Mouse (Mus musculus): ENCODE data around the gene Wdr13. TPM values are rescaled to one million over a fixed set of nuclear protein-coding genes. Genes with fewer than 3 reads are reported as not detected.
"Not testable (repeated sequence)": the region's sequence is repeated elsewhere in the genome, so short reads cannot be mapped to it uniquely, and the experiment has no call there.

Wdr13 gene
- total RNA-seq, 1 experiment, result 17.1 TPM

GRCm38 (mm10) chrX:8096787-8097242 lies 35.9 kb downstream of the Wdr13 start:
- Histone ChIP-seq H3K9me3 (ENCODE audit: control insufficient read depth, insufficient read depth, low read depth, low read length) (no peaks in the 10 kb centered on the region), H3K9ac (ENCODE audit: insufficient read depth, low read depth, low read length, poor library complexity, severe bottlenecking) (peak overlapping the region; percentile 80), H3K4me1 (ENCODE audit: control insufficient read depth in 2 of 2, insufficient read depth in 2 of 2, low read length in 2 of 2, poor library complexity in 1 of 2) (no peaks in the 10 kb centered on the region; a peak in 1 of 4 replicates), H3K4me3 (ENCODE audit: insufficient read depth in 1 of 2, low read depth in 1 of 2, low read length in 2 of 2, poor library complexity in 1 of 2, severe bottlenecking in 1 of 2) (peak overlapping the region; percentile 56 to 82), H3K36me3 (ENCODE audit: control insufficient read depth, insufficient read depth, low read length, poor library complexity, severe bottlenecking) (no peaks in the 10 kb centered on the region), H3K27ac (ENCODE audit: insufficient read depth, low read depth, low read length, poor library complexity, severe bottlenecking) (peak overlapping the region; percentile 84)
- TF ChIP-seq MAFK (IDR thresholded peaks at IDR 0.05; ENCODE audit: insufficient read depth, low read depth, low read length), result no peak
- no peak for TF ChIP-seq ZNF384 (IDR thresholded peaks at IDR 0.05; ENCODE audit: low read depth, low read length)
- TF ChIP-seq CHD2 (IDR thresholded peaks at IDR 0.05; ENCODE audit: low read depth, low read length), result no peak
- peak; percentile 80 for DNase-seq (ENCODE audit: low read depth, low spot score)
- in situ Hi-C loops (cut with MboI; ENCODE audit: low sequenced_read_pairs in 2 of 2, unreplicated experiment in 2 of 2), result no loop called here

GRCm38 (mm10) chrX:8096068-8096786 lies 36.5 kb downstream of the Wdr13 start:
- H3K9me3 ChIP-seq (ENCODE audit: control insufficient read depth, insufficient read depth, low read depth, low read length); H3K36me3 ChIP-seq (ENCODE audit: control insufficient read depth, insufficient read depth, low read length, poor library complexity, severe bottlenecking); H3K4me1 ChIP-seq (ENCODE audit: control insufficient read depth in 2 of 2, insufficient read depth in 2 of 2, low read length in 2 of 2, poor library complexity in 1 of 2); DNase-seq (ENCODE audit: low read depth, low spot score); in situ Hi-C loops (cut with MboI; ENCODE audit: low sequenced_read_pairs in 2 of 2, unreplicated experiment in 2 of 2): not testable (repeated sequence)
- peak overlapping the region; percentile 49 to 82 for H3K4me3 ChIP-seq (ENCODE audit: insufficient read depth in 1 of 2, low read depth in 1 of 2, low read length in 2 of 2, poor library complexity in 1 of 2, severe bottlenecking in 1 of 2)
- peak overlapping the region; percentile 80 for H3K9ac ChIP-seq (ENCODE audit: insufficient read depth, low read depth, low read length, poor library complexity, severe bottlenecking)
- H3K27ac ChIP-seq (ENCODE audit: insufficient read depth, low read depth, low read length, poor library complexity, severe bottlenecking), result peak overlapping the region; percentile 84; the same call in 1 of the 2 replicates

- peak overlapping the region in 1 of 2 experiments; percentile 79; a peak in 2 of 4 replicates for H3K4me3 ChIP-seq (ENCODE audit: insufficient read depth in 1 of 2, low read depth in 1 of 2, low read length in 2 of 2, poor library complexity in 1 of 2, severe bottlenecking in 1 of 2)
- no peak overlapping the region for H3K27ac ChIP-seq (ENCODE audit: insufficient read depth, low read depth, low read length, poor library complexity, severe bottlenecking)
- no peaks in the 10 kb centered on the region for H3K9me3 ChIP-seq (ENCODE audit: control insufficient read depth, insufficient read depth, low read depth, low read length)
- no peaks in the 10 kb centered on the region; a peak in 1 of 4 replicates for H3K4me1 ChIP-seq (ENCODE audit: control insufficient read depth in 2 of 2, insufficient read depth in 2 of 2, low read length in 2 of 2, poor library complexity in 1 of 2)
- no peak for DNase-seq (ENCODE audit: low read depth, low spot score)
- TF ChIP-seq ZC3H11A (IDR thresholded peaks at IDR 0.05; ENCODE audit: borderline replicate concordance, low read depth, low read length) (no peak), ZNF384 (IDR thresholded peaks at IDR 0.05; ENCODE audit: low read depth, low read length) (no peak), HCFC1 (IDR thresholded peaks at IDR 0.05; ENCODE audit: borderline replicate concordance, insufficient read depth, low read length) (no peak), MAFK (IDR thresholded peaks at IDR 0.05; ENCODE audit: insufficient read depth, low read depth, low read length) (no peak), CHD2 (IDR thresholded peaks at IDR 0.05; ENCODE audit: low read depth, low read length) (no peak)
- H3K36me3 ChIP-seq (ENCODE audit: control insufficient read depth, insufficient read depth, low read length, poor library complexity, severe bottlenecking), result no peaks in the 10 kb centered on the region
- H3K9ac ChIP-seq (ENCODE audit: insufficient read depth, low read depth, low read length, poor library complexity, severe bottlenecking), result peak overlapping the region; percentile 15; the same call in 1 of the 2 replicates
- in situ Hi-C loops (cut with MboI; ENCODE audit: low sequenced_read_pairs in 2 of 2, unreplicated experiment in 2 of 2), result no loop called here
These were observed 37.1 kb downstream of the Wdr13 start for GRCm38 (mm10) chrX:8095546-8095945.

GRCm38 (mm10) chrX:8090954-8091347 lies 41.7 kb downstream of the Wdr13 start:
- H3K36me3 ChIP-seq (ENCODE audit: control insufficient read depth, insufficient read depth, low read length, poor library complexity, severe bottlenecking); H3K9me3 ChIP-seq (ENCODE audit: control insufficient read depth, insufficient read depth, low read depth, low read length); DNase-seq (ENCODE audit: low read depth, low spot score); H3K9ac ChIP-seq (ENCODE audit: insufficient read depth, low read depth, low read length, poor library complexity, severe bottlenecking); in situ Hi-C loops (cut with MboI; ENCODE audit: low sequenced_read_pairs in 2 of 2, unreplicated experiment in 2 of 2); H3K4me1 ChIP-seq (ENCODE audit: control insufficient read depth in 2 of 2, insufficient read depth in 2 of 2, low read length in 2 of 2, poor library complexity in 1 of 2); H3K27ac ChIP-seq (ENCODE audit: insufficient read depth, low read depth, low read length, poor library complexity, severe bottlenecking); H3K4me3 ChIP-seq (ENCODE audit: insufficient read depth in 1 of 2, low read depth in 1 of 2, low read length in 2 of 2, poor library complexity in 1 of 2, severe bottlenecking in 1 of 2): not testable (repeated sequence)

GRCm38 (mm10) chrX:8090346-8090953 lies 42.2 kb downstream of the Wdr13 start, which contains the start of gene Was:
TSS of gene Was (minus strand) at chrX:8090498.
- TF ChIP-seq HCFC1 (IDR thresholded peaks at IDR 0.05; ENCODE audit: borderline replicate concordance, insufficient read depth, low read length), result no peak
- TF ChIP-seq ZNF384 (IDR thresholded peaks at IDR 0.05; ENCODE audit: low read depth, low read length), result no peak
- no peak for TF ChIP-seq CHD2 (IDR thresholded peaks at IDR 0.05; ENCODE audit: low read depth, low read length)
- TF ChIP-seq MAFK (IDR thresholded peaks at IDR 0.05; ENCODE audit: insufficient read depth, low read depth, low read length), result no peak
- no peak for TF ChIP-seq ZC3H11A (IDR thresholded peaks at IDR 0.05; ENCODE audit: borderline replicate concordance, low read depth, low read length)
- Histone ChIP-seq H3K27ac (ENCODE audit: insufficient read depth, low read depth, low read length, poor library complexity, severe bottlenecking) (no peak within 1 kb of the TSS), H3K36me3 (ENCODE audit: control insufficient read depth, insufficient read depth, low read length, poor library complexity, severe bottlenecking) (no peaks in the 10 kb centered on the region), H3K9me3 (ENCODE audit: control insufficient read depth, insufficient read depth, low read depth, low read length) (no peaks in the 10 kb centered on the region), H3K4me1 (ENCODE audit: control insufficient read depth in 2 of 2, insufficient read depth in 2 of 2, low read length in 2 of 2, poor library complexity in 1 of 2) (peaks cover 0 to 2% of the 10 kb centered on the region in 2 experiments; a peak in 1 of 4 replicates), H3K4me3 (ENCODE audit: insufficient read depth in 1 of 2, low read depth in 1 of 2, low read length in 2 of 2, poor library complexity in 1 of 2, severe bottlenecking in 1 of 2) (no peak within 1 kb of the TSS), H3K9ac (ENCODE audit: insufficient read depth, low read depth, low read length, poor library complexity, severe bottlenecking) (peak within 1 kb of the TSS; percentile 38; the same call in 1 of the 2 replicates)
- in situ Hi-C loops (cut with MboI; ENCODE audit: low sequenced_read_pairs in 2 of 2, unreplicated experiment in 2 of 2), result no loop called here
- DNase-seq (ENCODE audit: low read depth, low spot score), result no peak

Measured in ES-E14 (cell line).